Mouse (Mus musculus) myocyte (in vitro differentiated cells): Measurements from ENCODE around the gene Mcm5.

Source experiments
- MYOD1 ChIP-seq, 3 experiments: IDR thresholded peaks; one replicate each; pipeline ENCODE4 v1.6.1; 2011; ENCODE audit warnings: control low read depth in 2 of 3, low read depth in 2 of 3, mild to moderate bottlenecking in 2 of 3, moderate library complexity in 1 of 3; ENCODE audit not compliant: insufficient read length in 2 of 3, control insufficient read depth in 1 of 3
- MYOG ChIP-seq, 3 experiments: IDR thresholded peaks; one replicate each; pipeline ENCODE4 v1.6.1; 2011; ENCODE audit warnings: control low read depth in 2 of 3, low read depth in 2 of 3, mild to moderate bottlenecking in 2 of 3; ENCODE audit not compliant: insufficient read length in 2 of 3, control insufficient read depth in 1 of 3, insufficient read depth in 1 of 3
- POLR2AphosphoS2 ChIP-seq: IDR thresholded peaks from one replicate; pipeline ENCODE4 v1.6.1; 2011; ENCODE audit warnings: low read depth, control low read depth; ENCODE audit not compliant: insufficient read length
- TCF3 ChIP-seq: IDR thresholded peaks from one replicate; pipeline ENCODE4 v1.6.1; 2011; ENCODE audit warnings: low read depth, control low read depth; ENCODE audit not compliant: insufficient read length
- USF1 ChIP-seq: IDR thresholded peaks from one replicate; pipeline ENCODE4 v1.6.1; 2011; ENCODE audit warnings: low read depth, mild to moderate bottlenecking, control low read depth, moderate library complexity

- TF ChIP-seq MYOG (IDR thresholded peaks at IDR 0.05; ENCODE audit: control insufficient read depth in 1 of 3, insufficient read depth in 1 of 3, insufficient read length in 2 of 3, low read depth in 2 of 3), result no peak
- no peak for TF ChIP-seq POLR2AphosphoS2
- no peak for TF ChIP-seq MYOD1 (IDR thresholded peaks at IDR 0.05; ENCODE audit: control insufficient read depth in 1 of 3, insufficient read length in 2 of 3, low read depth in 2 of 3)
- TF ChIP-seq TCF3, result no peak
- TF ChIP-seq USF1, result no peak
Measured at GRCm38 (mm10) chr8:75063290-75063689, 46.1 kb upstream of the Mcm5 start.
